Mouse (Mus musculus) monocyte, adult 5-6 weeks (primary cell): ENCODE measurements around the gene Ripor2. TPM values are rescaled to one million over a fixed set of nuclear protein-coding genes. Genes with fewer than 3 reads are reported as not detected.

Experiments used
- ATAC-seq: fragments of 153-309, 156-312 bp; replicated peaks from 2 replicates; pipeline ENCODE4 v1.8.0; 2017; ENCODE audit warnings: mild to moderate bottlenecking; ENCODE audit not compliant: low TSS enrichment, insufficient number of reproducible peaks, severe bottlenecking, poor library complexity, low FRiP score
- total RNA-seq: library from RNA; stranded (forward); fragments of 200-1000, 200-491, 200-594 nt; gene quantifications from 3 replicates; pipeline ENCODE4 v1.2.3, GENCODE M21; 2017

Gene Ripor2
- total RNA-seq, 1 experiment from 2014 or later = 134 TPM

- no peak for ATAC-seq
These were observed 5.5 kb upstream of the Ripor2 start for GRCm38 (mm10) chr13:24576338-24577119.

GRCm38 (mm10) chr13:24578317-24578716 is 3.7 kb upstream of the Ripor2 start:
- ATAC-seq = no peak

GRCm38 (mm10) chr13:24580759-24581158 is 1.2 kb upstream of the Ripor2 start:
- no peak for ATAC-seq

GRCm38 (mm10) chr13:24584403-24584802 is 2.4 kb downstream of the Ripor2 start:
- no peak for ATAC-seq

GRCm38 (mm10) chr13:24584841-24585240 is 2.9 kb downstream of the Ripor2 start:
- ATAC-seq = no peak

GRCm38 (mm10) chr13:24585369-24585768 is 3.4 kb downstream of the Ripor2 start:
- no peak for ATAC-seq

- no peak for ATAC-seq
These were observed 5.4 kb downstream of the Ripor2 start for GRCm38 (mm10) chr13:24587192-24587895.

- no peak for ATAC-seq
These were observed 6.6 kb downstream of the Ripor2 start for GRCm38 (mm10) chr13:24588603-24589002.

- ATAC-seq = no peak
These were observed 9.7 kb downstream of the Ripor2 start for GRCm38 (mm10) chr13:24591737-24592136.

- no peak for ATAC-seq
These were observed 12.3 kb downstream of the Ripor2 start for GRCm38 (mm10) chr13:24594303-24594702.

GRCm38 (mm10) chr13:24599631-24600041 is 17.6 kb downstream of the Ripor2 start:
- ATAC-seq = peak; percentile 93

- ATAC-seq = no peak
These were observed 21.0 kb downstream of the Ripor2 start for GRCm38 (mm10) chr13:24602978-24603377.

- ATAC-seq = no peak
These were observed 21.6 kb downstream of the Ripor2 start for GRCm38 (mm10) chr13:24603591-24604009.

GRCm38 (mm10) chr13:24604096-24604495 is 22.1 kb downstream of the Ripor2 start:
- no peak for ATAC-seq

- ATAC-seq = peak; percentile 34; the same call in 1 of the 2 replicates
These were observed 23.0 kb downstream of the Ripor2 start for GRCm38 (mm10) chr13:24604761-24605591.

GRCm38 (mm10) chr13:24605755-24606154 is 23.8 kb downstream of the Ripor2 start:
- no peak; the same call in 1 of the 2 replicates for ATAC-seq

GRCm38 (mm10) chr13:24607961-24608360 is 26.0 kb downstream of the Ripor2 start:
- no peak for ATAC-seq

GRCm38 (mm10) chr13:24608709-24609108 is 26.7 kb downstream of the Ripor2 start:
- ATAC-seq = no peak

GRCm38 (mm10) chr13:24610883-24611282 is 28.9 kb downstream of the Ripor2 start:
- no peak for ATAC-seq
